Mouse (Mus musculus) midbrain, embryonic 16.5 days (tissue): ENCODE measurements around the gene Ptpru. TPM values are rescaled to one million over a fixed set of nuclear protein-coding genes. Genes with fewer than 3 reads are reported as not detected.

ENCODE experiments used
- ATAC-seq: fragments of 200-750 bp; cut with Nextera tagmentation; 2 replicates; pipeline ENCODE4 v1.8.0; 2017; ENCODE audit warnings: moderate TSS enrichment
- H3K27ac ChIP-seq: fragments of 300-500 bp; sonication (generic); 2 replicates; pipeline ENCODE4 v1.5.1; 2014; ENCODE audit warnings: mild to moderate bottlenecking, low read length, mixed read lengths
- H3K27me3 ChIP-seq: fragments of 300-500 bp; sonication (generic); 2 replicates; pipeline ENCODE4 v1.6.1; 2014; ENCODE audit warnings: low read depth, low read length, mixed read lengths; ENCODE audit not compliant: control insufficient read depth, insufficient read depth
- H3K36me3 ChIP-seq: fragments of 300-500 bp; sonication (generic); 2 replicates; pipeline ENCODE4 v1.6.1; 2014; ENCODE audit warnings: mild to moderate bottlenecking, low read length, moderate library complexity, mixed read lengths; ENCODE audit not compliant: control insufficient read depth, insufficient read depth
- H3K4me1 ChIP-seq: fragments of 300-500 bp; sonication (generic); 2 replicates; pipeline ENCODE4 v1.6.1; 2014; ENCODE audit warnings: mild to moderate bottlenecking, low read length, mixed read lengths; ENCODE audit not compliant: control insufficient read depth, insufficient read depth
- H3K4me2 ChIP-seq: fragments of 300-500 bp; sonication (generic); 2 replicates; pipeline ENCODE4 v1.6.1; 2014; ENCODE audit warnings: mild to moderate bottlenecking, low read length, mixed read lengths
- H3K4me3 ChIP-seq: fragments of 300-500 bp; sonication (generic); 2 replicates; pipeline ENCODE4 v1.5.1; 2014; ENCODE audit warnings: low read depth, mild to moderate bottlenecking, low read length, moderate library complexity, mixed read lengths
- H3K9ac ChIP-seq: fragments of 300-500 bp; sonication (generic); 2 replicates; pipeline ENCODE4 v1.6.1; 2014; ENCODE audit warnings: low read depth, low read length, mixed read lengths
- H3K9me3 ChIP-seq: fragments of 300-500 bp; sonication (generic); replicated peaks from 2 replicates; pipeline ENCODE4 v1.6.1; 2014; ENCODE audit warnings: mild to moderate bottlenecking, low read length, mixed read lengths; ENCODE audit not compliant: control insufficient read depth, poor library complexity, severe bottlenecking
- WGBS: fragments of 180-500 bp; shearing (Covaris S2); extraction: QIAGEN DNeasy Blood & Tissue Kit; methylation state at CpG from one replicate; pipeline ENCODE4 v1.1.7; 2014; 5-methylcytosine and 5-hydroxymethylcytosine counted together
- polyA plus RNA-seq: library from polyadenylated mRNA; unstranded; fragments of >200 nt; fragmentation: Nextera tagmentation; extraction: Ambion mirVana; gene quantifications from 2 replicates; pipeline ENCODE4 v1.2.1, GENCODE M21; 2015

Ptpru gene
- polyA plus RNA-seq, 1 experiment from 2014 or later, result 31.5 TPM

DNA sequence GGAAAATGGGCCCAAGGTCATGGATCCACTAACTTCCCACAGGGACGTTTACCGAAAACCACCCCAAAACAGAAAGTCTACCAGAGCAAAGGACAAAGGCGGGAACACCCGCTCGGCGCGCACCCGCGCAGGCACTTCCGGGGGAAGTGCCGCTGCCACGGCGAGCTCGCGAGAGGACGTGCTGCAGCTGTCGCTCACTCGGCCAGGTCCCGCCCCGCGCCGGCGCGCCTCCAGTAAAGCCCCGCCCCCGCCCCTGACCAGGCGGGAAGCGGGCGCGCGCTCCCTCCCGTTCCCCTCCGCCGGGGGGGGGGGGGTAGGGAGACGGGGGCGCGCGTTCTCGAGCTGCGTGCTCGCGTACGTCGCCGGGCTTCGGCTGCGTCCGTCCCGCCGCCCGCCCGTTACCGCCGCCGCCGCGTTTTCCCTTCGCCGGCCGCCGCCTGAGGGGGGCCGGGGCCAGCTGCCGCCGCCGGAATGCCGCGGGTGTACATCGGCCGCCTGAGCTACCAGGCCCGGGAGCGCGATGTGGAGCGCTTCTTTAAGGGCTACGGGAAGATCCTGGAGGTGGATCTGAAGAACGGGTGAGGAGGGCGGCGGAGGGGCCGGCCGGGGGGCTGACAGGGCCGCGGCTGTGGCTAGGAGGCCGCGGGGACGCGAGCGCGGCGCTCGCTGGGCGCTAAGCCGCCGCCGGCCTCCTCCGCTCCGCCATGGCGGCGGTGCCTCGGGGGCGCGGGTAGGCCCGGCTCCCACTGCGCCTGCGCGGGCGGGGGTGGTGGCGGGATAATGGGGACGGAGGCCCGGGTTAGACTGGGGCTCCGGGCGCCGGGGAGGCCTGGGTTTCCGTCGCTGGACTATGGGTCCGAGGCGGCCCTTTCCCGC, 35.4 kb upstream of the Ptpru start, which contains the start of gene Srsf4:
Gene Srsf4, plus strand, starts transcription at position 325 of the 876 bp plus-strand sequence.
- Histone ChIP-seq H3K4me2 (peak within 1 kb of the TSS; percentile 73), H3K9ac (peak within 1 kb of the TSS; percentile 100), H3K27ac (peak within 1 kb of the TSS; percentile 100), H3K9me3 (no peaks in the 10 kb centered on the region), H3K27me3 (no peaks in the 10 kb centered on the region), H3K4me3 (peak within 1 kb of the TSS; percentile 97), H3K36me3 (no peaks in the 10 kb centered on the region), H3K4me1 (peaks cover 34% of the 10 kb centered on the region)
- ATAC-seq, result peak; percentile 93
- WGBS, result under 1% methylated on average over 67 of the region's 116 CpGs

DNA sequence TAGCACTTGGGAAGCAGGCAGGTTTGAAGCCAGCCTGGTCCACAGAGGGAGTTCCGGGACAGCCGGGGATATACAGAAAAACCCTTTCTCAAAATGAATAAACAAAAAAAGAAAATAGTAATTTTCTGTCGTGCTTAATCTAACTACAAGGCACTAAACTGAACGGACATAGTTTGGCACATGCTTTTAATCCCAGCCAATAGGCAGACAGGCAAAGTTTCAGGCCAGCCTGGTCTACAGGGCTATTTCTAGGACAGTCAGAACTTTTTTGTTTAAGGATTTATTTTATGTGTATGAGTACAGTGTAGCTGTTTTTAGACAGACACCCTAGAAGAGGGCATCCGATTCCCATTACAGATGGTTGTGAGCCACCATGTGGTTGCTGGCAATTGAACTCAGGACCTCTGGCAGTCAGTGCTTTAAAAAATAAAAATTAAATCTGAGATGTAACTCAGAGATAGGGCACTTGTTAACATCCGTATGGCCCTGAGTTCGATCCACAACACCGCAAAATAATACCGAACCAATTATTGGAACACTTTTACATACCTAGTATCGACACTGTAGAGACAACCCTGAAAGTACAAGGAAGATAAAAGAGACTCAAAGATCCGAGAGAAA, 34.7 kb upstream of the Ptpru start:
- peak overlapping the region; percentile 78 for H3K27ac ChIP-seq
- no peaks in the 10 kb centered on the region for H3K27me3 ChIP-seq
- H3K9me3 ChIP-seq, result no peaks in the 10 kb centered on the region
- peak overlapping the region; percentile 70 for H3K9ac ChIP-seq
- peak; percentile 62 for ATAC-seq
- H3K4me1 ChIP-seq, result peaks cover 30% of the 10 kb centered on the region
- H3K36me3 ChIP-seq, result no peaks in the 10 kb centered on the region
- peak overlapping the region; percentile 97 for H3K4me3 ChIP-seq
- 10% methylated on average over 11 of the region's 11 CpGs for WGBS
- peak overlapping the region; percentile 73 for H3K4me2 ChIP-seq

DNA sequence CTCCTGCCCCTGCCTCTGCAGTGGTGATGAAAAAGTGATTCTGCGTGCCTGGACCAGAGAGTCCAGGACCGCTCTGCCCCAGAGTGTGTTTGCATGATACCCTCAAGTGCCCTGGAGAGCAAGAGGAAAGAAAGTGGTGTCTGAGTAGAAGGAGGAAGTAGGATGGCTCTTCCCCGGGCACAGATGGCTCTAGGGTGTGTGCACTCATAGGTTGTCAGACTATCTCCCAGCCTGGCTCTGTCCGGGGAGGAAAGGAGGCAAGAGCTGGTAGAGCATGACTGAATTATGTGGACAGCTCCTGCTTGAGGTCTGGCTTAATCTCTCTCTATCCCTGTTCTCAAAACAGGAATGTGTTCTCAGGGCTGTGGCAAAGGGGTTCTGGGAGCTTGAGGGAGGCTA, 23.3 kb upstream of the Ptpru start:
- Histone ChIP-seq H3K9ac (no peak overlapping the region), H3K4me3 (no peak overlapping the region), H3K4me1 (no peaks in the 10 kb centered on the region), H3K27me3 (no peaks in the 10 kb centered on the region), H3K36me3 (peaks cover 8% of the 10 kb centered on the region; the same call in 1 of the 2 replicates), H3K27ac (no peak overlapping the region), H3K9me3 (no peaks in the 10 kb centered on the region), H3K4me2 (no peak overlapping the region)
- 89% methylated on average over 4 of the region's 4 CpGs for WGBS
- ATAC-seq, result no peak

DNA sequence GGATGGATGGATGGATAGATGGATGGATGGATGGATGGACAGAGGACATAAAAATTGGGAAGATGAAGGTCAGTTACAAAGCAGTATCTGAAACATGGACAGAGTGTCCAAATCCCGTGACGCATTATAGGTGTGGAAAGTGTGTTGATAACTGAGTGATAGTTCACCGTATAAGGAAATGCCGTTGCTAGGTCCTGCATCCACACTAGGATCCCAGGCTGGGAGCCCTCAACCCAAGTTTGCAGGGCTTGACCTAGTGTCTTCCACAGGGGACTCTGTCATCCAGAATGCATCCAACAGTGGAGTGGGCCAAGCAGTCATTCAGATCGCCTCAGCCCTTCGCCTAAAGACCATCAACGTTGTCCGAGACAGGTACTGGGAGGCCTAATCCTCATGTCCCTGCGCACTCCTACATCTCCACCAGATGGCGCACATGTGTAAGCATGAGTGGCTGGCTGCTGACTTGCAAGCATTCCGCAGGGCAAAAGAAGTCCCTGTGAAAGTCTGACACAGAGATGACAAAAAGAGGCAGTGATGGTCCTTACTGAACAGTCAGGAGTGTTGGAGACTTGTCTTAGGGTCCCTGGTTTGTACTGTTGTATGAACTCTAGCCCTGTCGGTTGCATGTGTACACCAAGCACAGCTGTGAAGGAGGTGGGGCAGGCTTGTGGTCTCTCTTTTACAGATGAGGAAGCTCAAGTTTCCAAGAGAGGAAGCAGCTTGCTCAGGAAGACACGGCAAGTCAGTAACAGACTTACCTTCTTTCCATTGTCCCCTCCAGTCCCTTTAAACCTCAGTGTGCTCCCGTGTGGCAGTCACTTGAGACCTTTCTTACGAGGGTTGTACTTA, 22.6 kb upstream of the Ptpru start:
- ATAC-seq, result no peak
- H3K36me3 ChIP-seq, result peaks cover 8% of the 10 kb centered on the region; the same call in 1 of the 2 replicates
- no peak overlapping the region for H3K4me3 ChIP-seq
- no peak overlapping the region for H3K27ac ChIP-seq
- H3K4me1 ChIP-seq, result no peaks in the 10 kb centered on the region
- no peaks in the 10 kb centered on the region for H3K27me3 ChIP-seq
- H3K9me3 ChIP-seq, result no peaks in the 10 kb centered on the region
- H3K9ac ChIP-seq, result no peak overlapping the region
- no peak overlapping the region for H3K4me2 ChIP-seq
- 46% methylated on average over 15 of the region's 15 CpGs for WGBS

DNA sequence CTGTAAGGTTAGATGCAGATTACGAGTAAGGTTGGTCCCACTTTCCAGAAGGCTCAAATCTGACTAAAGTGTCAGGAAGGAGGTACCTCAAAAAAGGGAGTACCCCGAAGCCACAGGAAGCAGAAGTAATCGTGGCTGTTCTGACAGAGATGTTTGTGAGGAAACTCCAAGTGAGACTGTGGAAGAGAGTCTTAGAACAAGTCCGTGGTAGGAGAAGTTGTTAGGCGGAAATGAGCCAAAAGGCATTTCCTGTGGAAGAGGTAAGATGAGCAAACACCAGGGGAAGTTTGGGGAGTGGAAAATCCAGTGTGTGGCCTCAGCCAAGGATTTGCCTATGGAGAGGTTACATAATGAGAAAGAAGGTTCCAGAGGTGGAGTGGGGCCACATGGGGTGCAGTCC, 16.9 kb upstream of the Ptpru start:
- peaks cover 6% of the 10 kb centered on the region; the same call in 1 of the 2 replicates for H3K36me3 ChIP-seq
- no peak overlapping the region for H3K27ac ChIP-seq
- H3K4me1 ChIP-seq, result no peaks in the 10 kb centered on the region
- no peak overlapping the region for H3K9ac ChIP-seq
- H3K9me3 ChIP-seq, result no peaks in the 10 kb centered on the region
- H3K4me3 ChIP-seq, result no peak overlapping the region
- ATAC-seq, result no peak
- H3K27me3 ChIP-seq, result no peaks in the 10 kb centered on the region
- no peak overlapping the region for H3K4me2 ChIP-seq
- 83% methylated on average over 5 of the region's 5 CpGs for WGBS

DNA sequence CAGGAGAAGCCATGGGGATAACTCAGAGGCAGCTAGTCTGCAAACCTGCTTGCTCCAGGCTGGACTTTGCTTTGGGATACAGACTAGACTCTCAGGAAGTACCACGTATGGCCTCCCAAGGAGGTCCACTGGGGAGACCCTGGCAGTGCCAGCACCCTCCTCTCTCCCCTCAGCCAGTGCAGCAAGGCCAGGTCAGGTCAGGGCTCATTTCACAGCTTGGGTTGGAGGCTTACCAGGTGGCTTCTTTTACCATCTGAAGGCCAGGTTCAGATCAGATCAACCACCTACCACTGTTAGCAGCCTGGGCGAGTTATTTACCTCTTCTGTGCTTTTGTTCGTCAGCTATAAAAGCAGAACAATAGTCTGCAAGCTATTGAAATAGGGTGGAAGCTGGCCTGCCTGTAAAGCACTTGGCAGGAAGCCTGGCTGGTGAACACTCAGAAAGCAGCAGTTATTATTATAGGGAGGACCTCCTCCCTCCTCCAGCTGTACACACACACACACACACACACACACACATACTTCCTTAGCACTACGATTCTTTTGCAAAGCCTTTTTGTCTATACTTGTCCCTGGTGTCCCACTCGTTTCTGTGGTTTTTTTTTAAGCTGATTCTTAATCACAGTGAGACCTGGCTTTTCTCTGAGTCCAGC, 12.0 kb upstream of the Ptpru start:
- no peak overlapping the region for H3K4me2 ChIP-seq
- H3K9me3 ChIP-seq, result no peaks in the 10 kb centered on the region
- no peaks in the 10 kb centered on the region for H3K27me3 ChIP-seq
- no peak overlapping the region for H3K4me3 ChIP-seq
- H3K9ac ChIP-seq, result 0 out of 2 replicates have a peak overlapping the region, but pooled peaks have one; percentile 8
- ATAC-seq, result no peak
- peak overlapping the region; percentile 52 for H3K27ac ChIP-seq
- H3K4me1 ChIP-seq, result no peaks in the 10 kb centered on the region
- WGBS, result 24% methylated on average over 5 of the region's 5 CpGs
- no peaks in the 10 kb centered on the region for H3K36me3 ChIP-seq

DNA sequence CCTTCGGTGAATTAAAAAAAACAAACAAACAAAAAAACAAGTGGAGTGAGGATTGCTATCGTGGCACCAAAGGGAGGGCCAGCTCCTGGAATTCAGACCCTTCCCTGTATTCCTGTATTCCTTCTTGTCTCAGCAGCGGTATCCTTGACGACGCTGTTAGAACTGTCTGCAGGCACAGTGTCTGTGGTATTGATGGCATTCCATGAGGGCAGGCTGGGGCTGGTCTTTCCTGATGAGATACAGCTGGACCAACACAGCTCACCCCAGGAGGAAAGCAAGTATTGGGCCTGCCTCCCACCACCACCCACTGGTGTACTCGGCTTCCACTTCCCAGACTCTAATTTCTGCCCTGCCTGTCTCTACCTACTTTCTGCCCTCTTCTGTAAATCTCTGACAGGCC, 10.0 kb upstream of the Ptpru start:
- ATAC-seq, result no peak
- H3K4me2 ChIP-seq, result no peak overlapping the region
- H3K27ac ChIP-seq, result no peak overlapping the region
- H3K36me3 ChIP-seq, result no peaks in the 10 kb centered on the region
- 83% methylated on average over 6 of the region's 6 CpGs for WGBS
- no peak overlapping the region for H3K4me3 ChIP-seq
- H3K4me1 ChIP-seq, result peaks cover 10% of the 10 kb centered on the region
- H3K9ac ChIP-seq, result no peak overlapping the region
- H3K27me3 ChIP-seq, result no peaks in the 10 kb centered on the region
- no peaks in the 10 kb centered on the region for H3K9me3 ChIP-seq

DNA sequence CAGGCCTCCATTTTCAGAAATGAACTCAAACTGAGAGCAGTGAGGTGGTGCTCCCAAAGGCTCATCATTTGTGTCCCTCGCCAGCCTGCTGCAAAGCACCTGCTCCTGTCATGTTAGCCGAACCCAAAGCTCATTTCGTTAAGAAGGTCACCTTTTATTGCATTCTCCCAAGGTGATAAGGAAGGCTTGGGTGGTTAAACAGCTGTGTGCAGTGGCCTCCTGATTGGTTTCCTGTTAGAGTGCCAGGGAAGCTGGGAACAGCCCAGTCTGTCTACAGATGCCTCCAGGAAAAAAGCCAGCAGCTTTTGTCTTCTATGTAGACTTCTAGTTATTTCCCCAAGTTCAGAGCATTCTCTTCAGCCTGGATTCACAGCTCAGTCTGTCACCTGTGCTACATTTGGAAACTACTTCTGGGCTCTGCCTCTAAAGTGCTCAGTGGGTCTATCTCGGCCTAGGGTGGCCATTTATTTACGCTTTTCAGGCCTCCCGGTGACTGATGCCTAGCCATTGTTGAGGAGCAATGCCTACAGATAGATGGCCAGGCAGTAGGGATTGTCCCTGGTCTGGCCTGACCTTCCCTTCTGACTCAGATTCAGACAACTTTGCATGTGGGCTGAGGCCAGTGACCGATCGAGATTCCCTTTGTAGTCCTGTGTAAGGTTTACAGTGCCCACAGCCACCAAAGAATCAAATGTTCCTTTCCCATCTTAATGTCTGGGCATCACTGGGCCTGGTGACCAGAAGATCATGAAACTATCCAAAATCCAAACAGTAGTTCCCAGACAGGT, 8.1 kb upstream of the Ptpru start:
- H3K36me3 ChIP-seq, result no peaks in the 10 kb centered on the region
- H3K4me3 ChIP-seq, result no peak overlapping the region
- H3K27ac ChIP-seq, result no peak overlapping the region
- H3K9ac ChIP-seq, result no peak overlapping the region
- H3K27me3 ChIP-seq, result peaks cover 2% of the 10 kb centered on the region
- peaks cover 10% of the 10 kb centered on the region for H3K4me1 ChIP-seq
- 83% methylated on average over 8 of the region's 8 CpGs for WGBS
- ATAC-seq, result no peak
- no peak overlapping the region for H3K4me2 ChIP-seq
- H3K9me3 ChIP-seq, result no peaks in the 10 kb centered on the region
